8 mouse cellular contexts compared by ENCODE assay signal in genomic region chr7:144941242-144941831, GRCm38 (mm10). TPM values are rescaled to one million over a fixed set of nuclear protein-coding genes. Genes with fewer than 3 reads are reported as not detected.
DNase-seq lines count a peak whose midpoint lies in the region; ATAC-seq and TF ChIP-seq lines count a peak whose summit lies in the region.

No protein-coding gene starts in this region.

- ATAC-seq in hematopoietic stem cell, adult 5-6 weeks (replicated peaks in 1 of 2; ENCODE audit: insufficient read depth in 1 of 2, low FRiP score in 2 of 2, low TSS enrichment in 1 of 2, low read depth in 1 of 2, poor library complexity in 2 of 2, severe bottlenecking in 2 of 2) = peak; percentile 50 to 55

- TF ChIP-seq CTCF in left cerebral cortex, adult 2 months (IDR thresholded peaks at IDR 0.05) = no peak

- peaks cover 15% of the 10 kb centered on the region for H3K36me3 ChIP-seq in ES-E14 (ENCODE audit: control insufficient read depth, insufficient read depth, low read length, poor library complexity, severe bottlenecking)

- no peaks in the 10 kb centered on the region; a peak in 2 of 4 replicates for H3K4me1 ChIP-seq in ES-E14 (ENCODE audit: control insufficient read depth in 2 of 2, insufficient read depth in 2 of 2, low read length in 2 of 2, poor library complexity in 1 of 2)

- in situ Hi-C loops in ES-E14 (cut with MboI; ENCODE audit: low sequenced_read_pairs in 2 of 2, unreplicated experiment in 2 of 2) = no loop called here

- H3K27ac ChIP-seq in ES-E14 (ENCODE audit: insufficient read depth, low read depth, low read length, poor library complexity, severe bottlenecking) = peak overlapping the region; percentile 93
- no peak overlapping the region for H3K27ac ChIP-seq in left cerebral cortex, adult 2 months

- peak overlapping the region; percentile 98 for H3K9ac ChIP-seq in ES-E14 (ENCODE audit: insufficient read depth, low read depth, low read length, poor library complexity, severe bottlenecking)

- peak; percentile 92 for DNase-seq in ES-E14 (ENCODE audit: low read depth, low spot score)
- DNase-seq in brain, adult 2 months (ENCODE audit: low read depth, low spot score) = peak; percentile 76
- DNase-seq in frontal cortex, postnatal 10 days (ENCODE audit: low spot score in 2 of 2) = peak; percentile 82 to 83
- DNase-seq in left cerebral cortex, adult 2 months (ENCODE audit: extremely low spot score in 1 of 2, low spot score in 2 of 2) = peak; percentile 58 to 67
- peak; percentile 90 to 93 for DNase-seq in lung, postnatal 4 days
- DNase-seq in right cerebral cortex, adult 2 months (ENCODE audit: low spot score in 2 of 2) = peak; percentile 61 to 78
- DNase-seq in urinary bladder, postnatal 36 days (ENCODE audit: low spot score in 2 of 2) = peak; percentile 80 to 87

- intact Hi-C loops in left cerebral cortex, adult 2 months (cut with DNase I) = loop anchor here (5.0 kb wide), 1 partner anchor 86 kb away; no protein-coding TSS in a partner anchor

- H3K4me3 ChIP-seq in ES-E14 (ENCODE audit: insufficient read depth in 1 of 2, low read depth in 1 of 2, low read length in 2 of 2, poor library complexity in 1 of 2, severe bottlenecking in 1 of 2) = peak overlapping the region; percentile 64 to 81
- peak overlapping the region; percentile 47 for H3K4me3 ChIP-seq in left cerebral cortex, adult 2 months

- no peaks in the 10 kb centered on the region for H3K9me3 ChIP-seq in ES-E14 (ENCODE audit: control insufficient read depth, insufficient read depth, low read depth, low read length)

TF ChIP-seq in ES-E14, 5 proteins besides CTCF, POLR2A, EP300 and RAD21:
- TF ChIP-seq ZNF384 (IDR thresholded peaks at IDR 0.05; ENCODE audit: low read depth, low read length) = no peak
- no peak for TF ChIP-seq ZC3H11A (IDR thresholded peaks at IDR 0.05; ENCODE audit: borderline replicate concordance, low read depth, low read length)
- TF ChIP-seq CHD2 (IDR thresholded peaks at IDR 0.05; ENCODE audit: low read depth, low read length) = peak; percentile 18; the same call in 1 of the 2 replicates
- TF ChIP-seq HCFC1 (IDR thresholded peaks at IDR 0.05; ENCODE audit: borderline replicate concordance, insufficient read depth, low read length) = peak; percentile 55; the same call in 1 of the 2 replicates
- TF ChIP-seq MAFK (IDR thresholded peaks at IDR 0.05; ENCODE audit: insufficient read depth, low read depth, low read length) = no peak

RNA-seq across cellular contexts. Expression of gene Ccnd1, which starts 1.6 kb away (rescaled TPM):
- 57.6 and 65.9 TPM in 2 replicates for total RNA-seq in ES-E14 (2012; rRNA removed)
- 19.3 and 21.9 TPM in 2 replicates for total RNA-seq in hematopoietic stem cell, adult 5-6 weeks (2017)
- 10 to 100 TPM; 57.0 to 57.7 TPM for total RNA-seq in left cerebral cortex, adult 2 months (2021)

RNA-seq across cellular contexts. Expression of gene LTO1, which starts 26.4 kb away (rescaled TPM):
- total RNA-seq in ES-E14 (2012; rRNA removed) = 23.9 TPM in 2 replicates
- 23.1 and 76.6 TPM in 2 replicates for total RNA-seq in hematopoietic stem cell, adult 5-6 weeks (2017)
- 10 to 100 TPM; 26.4 to 27.8 TPM for total RNA-seq in left cerebral cortex, adult 2 months (2021)

RNA-seq across cellular contexts. Expression of gene Fgf15, which starts 45.0 kb away (rescaled TPM):
- total RNA-seq in ES-E14 (2012; rRNA removed) = 10.8 and 43.2 TPM in 2 replicates
- not detected in 2 replicates for total RNA-seq in hematopoietic stem cell, adult 5-6 weeks (2017)
- not detected for total RNA-seq in left cerebral cortex, adult 2 months (2021)

Comparison
In these comparisons a context has a peak if more than half of its experiments do, and no peak if none do; other contexts are left out.
1. RNA of gene Fgf15, which starts 45.0 kb away (total RNA-seq): 10.8 to 43.2 TPM in ES-E14; not detected in hematopoietic stem cell, adult 5-6 weeks and not detected in left cerebral cortex, adult 2 months; every median in the first group is over 10 times any median in the second.
2. Peak in every context shown above with its lines, with median percentiles within 50 percentile points of each other: DNase-seq.